Mouse (Mus musculus) common myeloid progenitor, adult 5-6 weeks (primary cell): Measurements from ENCODE around the gene Sh3gl3. TPM values are rescaled to one million over a fixed set of nuclear protein-coding genes. Genes with fewer than 3 reads are reported as not detected.

Source experiments
- ATAC-seq: replicated peaks from 2 replicates; pipeline ENCODE4 v1.8.0; 2016; ENCODE audit warnings: low read depth, mild to moderate bottlenecking, moderate TSS enrichment, inconsistent platforms; ENCODE audit not compliant: poor library complexity, severe bottlenecking
- total RNA-seq: library from RNA; stranded (forward); fragments of 200-1000, 187-1606 nt; gene quantifications from 2 replicates; pipeline ENCODE4 v1.2.3, GENCODE M21; 2017

Gene Sh3gl3
- total RNA-seq, 1 experiment from 2014 or later, result not detected

- no peak for ATAC-seq
Observed at GRCm38 (mm10) chr7:82274975-82275374, 101.3 kb downstream of the Sh3gl3 start.

- no peak for ATAC-seq
Observed at GRCm38 (mm10) chr7:82275529-82276204, 102.0 kb downstream of the Sh3gl3 start.

GRCm38 (mm10) chr7:82282011-82282410 lies 108.4 kb downstream of the Sh3gl3 start:
- no peak for ATAC-seq

- ATAC-seq, result no peak
Observed at GRCm38 (mm10) chr7:82282464-82282863, 108.8 kb downstream of the Sh3gl3 start.

- ATAC-seq, result no peak
Observed at GRCm38 (mm10) chr7:82287242-82287641, 113.6 kb downstream of the Sh3gl3 start.

GRCm38 (mm10) chr7:82293441-82293840 lies 119.8 kb downstream of the Sh3gl3 start:
- ATAC-seq, result peak; percentile 81

GRCm38 (mm10) chr7:82294083-82294482 lies 120.4 kb downstream of the Sh3gl3 start:
- ATAC-seq, result peak; percentile 52; the same call in 1 of the 2 replicates

GRCm38 (mm10) chr7:82294611-82295010 lies 121.0 kb downstream of the Sh3gl3 start:
- ATAC-seq, result no peak

- ATAC-seq, result no peak
Observed at GRCm38 (mm10) chr7:82308398-82308797, 134.8 kb downstream of the Sh3gl3 start.

GRCm38 (mm10) chr7:82318515-82318914 lies 144.9 kb downstream of the Sh3gl3 start:
- ATAC-seq, result no peak

- no peak for ATAC-seq
Observed at GRCm38 (mm10) chr7:82326616-82327015, 153.0 kb downstream of the Sh3gl3 start.

GRCm38 (mm10) chr7:82327201-82327600 lies 153.6 kb downstream of the Sh3gl3 start:
- no peak for ATAC-seq

GRCm38 (mm10) chr7:82327881-82328280 lies 154.2 kb downstream of the Sh3gl3 start:
- ATAC-seq, result no peak

GRCm38 (mm10) chr7:82329831-82330230 lies 156.2 kb downstream of the Sh3gl3 start:
- ATAC-seq, result no peak

GRCm38 (mm10) chr7:82330860-82331259 lies 157.2 kb downstream of the Sh3gl3 start:
- ATAC-seq, result peak; percentile 56; the same call in 1 of the 2 replicates

GRCm38 (mm10) chr7:82334000-82334399 lies 160.4 kb downstream of the Sh3gl3 start:
- ATAC-seq, result no peak

- 0 out of 2 replicates have a peak, but pooled peaks have one; percentile 13 for ATAC-seq
Observed at GRCm38 (mm10) chr7:82335211-82336121, 161.8 kb downstream of the Sh3gl3 start, which contains the start of gene Adamtsl3. Gene Adamtsl3 (plus strand): TSS chr7:82335694.

GRCm38 (mm10) chr7:82336132-82336531 lies 162.5 kb downstream of the Sh3gl3 start:
- no peak for ATAC-seq

GRCm38 (mm10) chr7:82338121-82338520 lies 164.5 kb downstream of the Sh3gl3 start:
- ATAC-seq, result no peak

- ATAC-seq, result no peak
Observed at GRCm38 (mm10) chr7:82338532-82338931, 164.9 kb downstream of the Sh3gl3 start.

- peak; percentile 52; the same call in 1 of the 2 replicates for ATAC-seq
Observed at GRCm38 (mm10) chr7:82339214-82339613, 165.6 kb downstream of the Sh3gl3 start.
